Mouse (Mus musculus) stomach, embryonic 14.5 days (tissue): Measurements from ENCODE around the gene Egln1. TPM values are rescaled to one million over a fixed set of nuclear protein-coding genes. Genes with fewer than 3 reads are reported as not detected.

Experiments
- ATAC-seq: fragments of 200-750 bp; cut with Nextera tagmentation; 2 replicates; pipeline ENCODE4 v1.8.0; 2017; ENCODE audit warnings: low read depth, moderate TSS enrichment; ENCODE audit not compliant: insufficient number of reproducible peaks, insufficient read depth, low FRiP score
- H3K27ac ChIP-seq: fragments of 300-500 bp; sonication (generic); 2 replicates; pipeline ENCODE4 v1.5.1; 2014; ENCODE audit warnings: mild to moderate bottlenecking, low read length, moderate library complexity, mixed read lengths
- H3K27me3 ChIP-seq: fragments of 300-500 bp; sonication (generic); 2 replicates; pipeline ENCODE4 v1.6.1; 2014; ENCODE audit warnings: low read length, control low read depth, mixed read lengths; ENCODE audit not compliant: control insufficient read depth, insufficient read depth
- H3K36me3 ChIP-seq: fragments of 300-500 bp; sonication (generic); 2 replicates; pipeline ENCODE4 v1.6.1; 2014; ENCODE audit warnings: mild to moderate bottlenecking, control low read depth, low read length, moderate library complexity, mixed read lengths; ENCODE audit not compliant: control insufficient read depth, insufficient read depth
- H3K4me1 ChIP-seq: fragments of 300-500 bp; sonication (generic); 2 replicates; pipeline ENCODE4 v1.6.1; 2014; ENCODE audit warnings: low read length, control low read depth, mixed read lengths; ENCODE audit not compliant: control insufficient read depth, insufficient read depth
- H3K4me2 ChIP-seq: fragments of 300-500 bp; sonication (generic); replicated peaks from 2 replicates; pipeline ENCODE4 v1.6.1; 2014; ENCODE audit warnings: low read depth, low read length, control low read depth
- H3K4me3 ChIP-seq: fragments of 300-500 bp; sonication (generic); 2 replicates; pipeline ENCODE4 v1.5.1; 2014; ENCODE audit warnings: low read depth, low read length, control low read depth
- H3K9ac ChIP-seq: fragments of 300-500 bp; sonication (generic); replicated peaks from 2 replicates; pipeline ENCODE4 v1.6.1; 2014; ENCODE audit warnings: low read depth, mild to moderate bottlenecking, control low read depth, low read length, moderate library complexity, mixed read lengths
- H3K9me3 ChIP-seq: fragments of 300-500 bp; sonication (generic); 2 replicates; pipeline ENCODE4 v1.6.1; 2016; ENCODE audit warnings: low read depth, low read length, control low read depth; ENCODE audit not compliant: control insufficient read depth
- WGBS: fragments of 180-500 bp; shearing (Covaris S2); extraction: QIAGEN DNeasy Blood & Tissue Kit; methylation state at CpG from one replicate; pipeline ENCODE4 v1.1.7; 2014; 5-methylcytosine and 5-hydroxymethylcytosine counted together
- polyA plus RNA-seq: library from polyadenylated mRNA; unstranded; fragments of >200 nt; fragmentation: Nextera tagmentation; extraction: Ambion mirVana; gene quantifications from 2 replicates; pipeline ENCODE4 v1.2.1, GENCODE M21; 2014

The Egln1 gene
- polyA plus RNA-seq, 1 experiment from 2014 or later: 20.1 TPM

- H3K27ac ChIP-seq: no peak overlapping the region
- WGBS: 68% methylated on average over 3 of the region's 3 CpGs
- peaks cover 13% of the 10 kb centered on the region for H3K4me1 ChIP-seq
- no peaks in the 10 kb centered on the region for H3K27me3 ChIP-seq
- H3K9ac ChIP-seq: no peak overlapping the region
- no peak overlapping the region for H3K4me3 ChIP-seq
- H3K4me2 ChIP-seq: no peak overlapping the region
- no peaks in the 10 kb centered on the region for H3K9me3 ChIP-seq
- H3K36me3 ChIP-seq: peaks cover 30% of the 10 kb centered on the region
- no peak for ATAC-seq
These were observed 56.5 kb downstream of the Egln1 start for GRCm38 (mm10) chr8:124892596-124892995.

GRCm38 (mm10) chr8:124888385-124888784, 60.7 kb downstream of the Egln1 start:
- Histone ChIP-seq H3K9me3 (no peaks in the 10 kb centered on the region), H3K9ac (no peak overlapping the region), H3K36me3 (peaks cover 55% of the 10 kb centered on the region), H3K4me3 (no peak overlapping the region), H3K4me2 (no peak overlapping the region), H3K27ac (no peak overlapping the region), H3K27me3 (no peaks in the 10 kb centered on the region), H3K4me1 (no peaks in the 10 kb centered on the region)
- ATAC-seq: no peak
- WGBS: 93% methylated on average over 5 of the region's 5 CpGs

GRCm38 (mm10) chr8:124878946-124879526, 70.1 kb downstream of the Egln1 start:
- Histone ChIP-seq H3K27me3 (no peaks in the 10 kb centered on the region), H3K27ac (no peak overlapping the region), H3K4me2 (no peak overlapping the region), H3K36me3 (peaks cover 81% of the 10 kb centered on the region), H3K9ac (no peak overlapping the region), H3K4me3 (no peak overlapping the region), H3K4me1 (no peaks in the 10 kb centered on the region), H3K9me3 (no peaks in the 10 kb centered on the region)
- ATAC-seq: 0 out of 2 replicates have a peak, but pooled peaks have one; percentile 23
- WGBS: 70% methylated on average over 10 of the region's 10 CpGs

- ATAC-seq: no peak
- peaks cover 80% of the 10 kb centered on the region for H3K36me3 ChIP-seq
- WGBS: 81% methylated on average over 5 of the region's 5 CpGs
- H3K9ac ChIP-seq: no peak overlapping the region
- no peak overlapping the region for H3K4me3 ChIP-seq
- H3K4me1 ChIP-seq: no peaks in the 10 kb centered on the region
- H3K27me3 ChIP-seq: no peaks in the 10 kb centered on the region
- H3K4me2 ChIP-seq: no peak overlapping the region
- no peak overlapping the region for H3K27ac ChIP-seq
- H3K9me3 ChIP-seq: no peaks in the 10 kb centered on the region
These were observed 71.0 kb downstream of the Egln1 start for GRCm38 (mm10) chr8:124878141-124878540.

GRCm38 (mm10) chr8:124872690-124873089, 76.4 kb downstream of the Egln1 start:
- WGBS: 71% methylated on average over 5 of the region's 5 CpGs
- no peak overlapping the region for H3K9ac ChIP-seq
- no peak overlapping the region for H3K4me2 ChIP-seq
- H3K27me3 ChIP-seq: no peaks in the 10 kb centered on the region
- peaks cover 50% of the 10 kb centered on the region for H3K36me3 ChIP-seq
- H3K27ac ChIP-seq: no peak overlapping the region
- H3K4me3 ChIP-seq: no peak overlapping the region
- ATAC-seq: 0 out of 2 replicates have a peak, but pooled peaks have one; percentile 23
- no peaks in the 10 kb centered on the region for H3K9me3 ChIP-seq
- no peaks in the 10 kb centered on the region for H3K4me1 ChIP-seq

- Histone ChIP-seq H3K4me2 (no peak overlapping the region), H3K27me3 (no peaks in the 10 kb centered on the region), H3K27ac (no peak overlapping the region), H3K36me3 (peaks cover 45% of the 10 kb centered on the region), H3K9me3 (no peaks in the 10 kb centered on the region), H3K9ac (no peak overlapping the region), H3K4me3 (no peak overlapping the region), H3K4me1 (no peaks in the 10 kb centered on the region)
- ATAC-seq: no peak
- 94% methylated on average over 7 of the region's 7 CpGs for WGBS
These were observed 77.0 kb downstream of the Egln1 start for GRCm38 (mm10) chr8:124872081-124872480.

- peaks cover 43% of the 10 kb centered on the region for H3K36me3 ChIP-seq
- H3K4me3 ChIP-seq: no peak overlapping the region
- ATAC-seq: no peak
- H3K27ac ChIP-seq: no peak overlapping the region
- no peak overlapping the region for H3K4me2 ChIP-seq
- 89% methylated on average over 7 of the region's 7 CpGs for WGBS
- H3K27me3 ChIP-seq: no peaks in the 10 kb centered on the region
- no peak overlapping the region for H3K9ac ChIP-seq
- no peaks in the 10 kb centered on the region for H3K9me3 ChIP-seq
- no peaks in the 10 kb centered on the region for H3K4me1 ChIP-seq
These were observed 77.7 kb downstream of the Egln1 start for GRCm38 (mm10) chr8:124871474-124871873.

- no peaks in the 10 kb centered on the region for H3K9me3 ChIP-seq
- H3K27me3 ChIP-seq: no peaks in the 10 kb centered on the region
- 63% methylated on average over 6 of the region's 6 CpGs for WGBS
- no peak overlapping the region for H3K27ac ChIP-seq
- H3K9ac ChIP-seq: no peak overlapping the region
- peaks cover 29% of the 10 kb centered on the region for H3K36me3 ChIP-seq
- no peak overlapping the region for H3K4me3 ChIP-seq
- no peak for ATAC-seq
- no peaks in the 10 kb centered on the region for H3K4me1 ChIP-seq
- no peak overlapping the region for H3K4me2 ChIP-seq
These were observed 79.4 kb downstream of the Egln1 start for GRCm38 (mm10) chr8:124869708-124870107.

GRCm38 (mm10) chr8:124867126-124867525, 82.0 kb downstream of the Egln1 start:
- Histone ChIP-seq H3K4me3 (no peak overlapping the region), H3K27ac (no peak overlapping the region), H3K27me3 (no peaks in the 10 kb centered on the region), H3K9ac (no peak overlapping the region), H3K4me2 (no peak overlapping the region), H3K36me3 (peaks cover 5% of the 10 kb centered on the region), H3K4me1 (0 out of 2 replicates have a peak, but pooled peaks cover 3% of the 10 kb centered on the region), H3K9me3 (no peaks in the 10 kb centered on the region)
- 60% methylated on average over 2 of the region's 2 CpGs for WGBS
- no peak for ATAC-seq
